Mouse (Mus musculus): ENCODE measurements around the gene Timp3. TPM values are rescaled to one million over a fixed set of nuclear protein-coding genes. Genes with fewer than 3 reads are reported as not detected.

Timp3 gene
- polyA plus RNA-seq, 1 experiment from 2014 or later: 21.1 TPM

GRCm38 (mm10) chr10:86301593-86302317 lies 1.6 kb downstream of the Timp3 start:
- no peaks in the 10 kb centered on the region for H3K9me3 ChIP-seq (ENCODE audit: control insufficient read depth, low read length)
- ATAC-seq (replicated peaks; ENCODE audit: low FRiP score) (no peak), DNase-seq (ENCODE audit: low spot score) (no peak)
- H3K4me1 ChIP-seq (replicated peaks; ENCODE audit: control insufficient read depth, insufficient read depth, low read length): peaks cover 14% of the 10 kb centered on the region
- WGBS: 33% methylated on average over 4 of the region's 4 CpGs
- peak overlapping the region; percentile 62; the same call in 1 of the 2 replicates for H3K9ac ChIP-seq (ENCODE audit: low read length)
- H3K4me2 ChIP-seq (ENCODE audit: low read depth, low read length, severe bottlenecking): peak overlapping the region; percentile 96
- peak overlapping the region; percentile 46 for H3K4me3 ChIP-seq (ENCODE audit: low read depth, low read length)
- H3K27ac ChIP-seq (ENCODE audit: low read depth, low read length): no peak overlapping the region
- H3K27me3 ChIP-seq (ENCODE audit: control insufficient read depth, insufficient read depth, low read length): peaks cover 2% of the 10 kb centered on the region; the same call in 1 of the 2 replicates
- no peaks in the 10 kb centered on the region for H3K36me3 ChIP-seq (ENCODE audit: control insufficient read depth, insufficient read depth, low read length)

- H3K4me1 ChIP-seq (replicated peaks; ENCODE audit: control insufficient read depth, insufficient read depth, low read length): peaks cover 14% of the 10 kb centered on the region
- ATAC-seq (replicated peaks; ENCODE audit: low FRiP score) (no peak), DNase-seq (ENCODE audit: low spot score) (no peak)
- H3K4me2 ChIP-seq (ENCODE audit: low read depth, low read length, severe bottlenecking): peak overlapping the region; percentile 96; the same call in 1 of the 2 replicates
- H3K9me3 ChIP-seq (ENCODE audit: control insufficient read depth, low read length): no peaks in the 10 kb centered on the region
- no peak overlapping the region for H3K9ac ChIP-seq (ENCODE audit: low read length)
- no peaks in the 10 kb centered on the region for H3K36me3 ChIP-seq (ENCODE audit: control insufficient read depth, insufficient read depth, low read length)
- H3K27ac ChIP-seq (ENCODE audit: low read depth, low read length): no peak overlapping the region
- 64% methylated on average over 4 of the region's 4 CpGs for WGBS
- peaks cover 2% of the 10 kb centered on the region; the same call in 1 of the 2 replicates for H3K27me3 ChIP-seq (ENCODE audit: control insufficient read depth, insufficient read depth, low read length)
- H3K4me3 ChIP-seq (ENCODE audit: low read depth, low read length): 0 out of 2 replicates have a peak overlapping the region, but pooled peaks have one; percentile 46
These were observed 2.1 kb downstream of the Timp3 start for GRCm38 (mm10) chr10:86302318-86302648.

- no peak overlapping the region for H3K9ac ChIP-seq (ENCODE audit: low read length)
- peak; percentile 74 for DNase-seq (ENCODE audit: low spot score)
These were observed 2.8 kb downstream of the Timp3 start for GRCm38 (mm10) chr10:86302761-86303494.

GRCm38 (mm10) chr10:86303495-86303876 lies 3.3 kb downstream of the Timp3 start:
- ATAC-seq (replicated peaks; ENCODE audit: low FRiP score) (no peak), DNase-seq (ENCODE audit: low spot score) (no peak)
- Histone ChIP-seq H3K4me1 (replicated peaks; ENCODE audit: control insufficient read depth, insufficient read depth, low read length) (peaks cover 14% of the 10 kb centered on the region), H3K9ac (ENCODE audit: low read length) (no peak overlapping the region), H3K36me3 (ENCODE audit: control insufficient read depth, insufficient read depth, low read length) (no peaks in the 10 kb centered on the region), H3K27me3 (ENCODE audit: control insufficient read depth, insufficient read depth, low read length) (peaks cover 2% of the 10 kb centered on the region; the same call in 1 of the 2 replicates), H3K4me2 (ENCODE audit: low read depth, low read length, severe bottlenecking) (no peak overlapping the region), H3K27ac (ENCODE audit: low read depth, low read length) (no peak overlapping the region), H3K4me3 (ENCODE audit: low read depth, low read length) (no peak overlapping the region), H3K9me3 (ENCODE audit: control insufficient read depth, low read length) (no peaks in the 10 kb centered on the region)
- 62% methylated on average over 2 of the region's 2 CpGs for WGBS

More at GRCm38 (mm10) chr10:86302761-86303494, 2.8 kb downstream of the Timp3 start:
- Histone ChIP-seq H3K9me3 (ENCODE audit: control insufficient read depth, low read length) (no peaks in the 10 kb centered on the region), H3K27me3 (ENCODE audit: control insufficient read depth, insufficient read depth, low read length) (peaks cover 2% of the 10 kb centered on the region; the same call in 1 of the 2 replicates), H3K4me3 (ENCODE audit: low read depth, low read length) (no peak overlapping the region), H3K27ac (ENCODE audit: low read depth, low read length) (no peak overlapping the region), H3K36me3 (ENCODE audit: control insufficient read depth, insufficient read depth, low read length) (no peaks in the 10 kb centered on the region), H3K4me1 (replicated peaks; ENCODE audit: control insufficient read depth, insufficient read depth, low read length) (peaks cover 14% of the 10 kb centered on the region), H3K4me2 (ENCODE audit: low read depth, low read length, severe bottlenecking) (no peak overlapping the region)
- ATAC-seq (replicated peaks; ENCODE audit: low FRiP score): no peak
- 24% methylated on average over 8 of the region's 8 CpGs for WGBS

- Histone ChIP-seq H3K27me3 (ENCODE audit: control insufficient read depth, insufficient read depth, low read length) (peaks cover 2% of the 10 kb centered on the region; the same call in 1 of the 2 replicates), H3K27ac (ENCODE audit: low read depth, low read length) (no peak overlapping the region), H3K9ac (ENCODE audit: low read length) (no peak overlapping the region), H3K9me3 (ENCODE audit: control insufficient read depth, low read length) (no peaks in the 10 kb centered on the region), H3K36me3 (ENCODE audit: control insufficient read depth, insufficient read depth, low read length) (no peaks in the 10 kb centered on the region), H3K4me1 (replicated peaks; ENCODE audit: control insufficient read depth, insufficient read depth, low read length) (peaks cover 14% of the 10 kb centered on the region), H3K4me3 (ENCODE audit: low read depth, low read length) (no peak overlapping the region), H3K4me2 (ENCODE audit: low read depth, low read length, severe bottlenecking) (no peak overlapping the region)
- ATAC-seq (replicated peaks; ENCODE audit: low FRiP score) (no peak), DNase-seq (ENCODE audit: low spot score) (no peak)
- 0% methylated on average over 2 of the region's 2 CpGs for WGBS
These were observed 4.4 kb downstream of the Timp3 start for GRCm38 (mm10) chr10:86304583-86304982.

GRCm38 (mm10) chr10:86307235-86307634 lies 7.1 kb downstream of the Timp3 start:
- WGBS: 93% methylated on average over 4 of the region's 4 CpGs

GRCm38 (mm10) chr10:86310527-86310926 lies 10.4 kb downstream of the Timp3 start:
- H3K4me3 ChIP-seq (ENCODE audit: low read depth, low read length): no peak overlapping the region
- H3K4me2 ChIP-seq (ENCODE audit: low read depth, low read length, severe bottlenecking): no peak overlapping the region
- H3K27ac ChIP-seq (ENCODE audit: low read depth, low read length): no peak overlapping the region
- 80% methylated on average over 6 of the region's 6 CpGs for WGBS
- no peaks in the 10 kb centered on the region for H3K27me3 ChIP-seq (ENCODE audit: control insufficient read depth, insufficient read depth, low read length)
- no peaks in the 10 kb centered on the region for H3K9me3 ChIP-seq (ENCODE audit: control insufficient read depth, low read length)
- no peak overlapping the region for H3K9ac ChIP-seq (ENCODE audit: low read length)
- no peak for ATAC-seq (replicated peaks; ENCODE audit: low FRiP score)
- no peak for DNase-seq (ENCODE audit: low spot score)
- H3K4me1 ChIP-seq (replicated peaks; ENCODE audit: control insufficient read depth, insufficient read depth, low read length): 0 out of 2 replicates have a peak, but pooled peaks cover 2% of the 10 kb centered on the region
- no peaks in the 10 kb centered on the region for H3K36me3 ChIP-seq (ENCODE audit: control insufficient read depth, insufficient read depth, low read length)

More at GRCm38 (mm10) chr10:86307235-86307634, 7.1 kb downstream of the Timp3 start:
- H3K27ac ChIP-seq (ENCODE audit: low read depth, low read length): no peak overlapping the region
- H3K27me3 ChIP-seq (ENCODE audit: control insufficient read depth, insufficient read depth, low read length): no peaks in the 10 kb centered on the region
- no peaks in the 10 kb centered on the region for H3K9me3 ChIP-seq (ENCODE audit: control insufficient read depth, low read length)
- H3K4me1 ChIP-seq (replicated peaks; ENCODE audit: control insufficient read depth, insufficient read depth, low read length): peaks cover 5% of the 10 kb centered on the region; the same call in 1 of the 2 replicates
- DNase-seq (ENCODE audit: low spot score) (no peak), ATAC-seq (replicated peaks; ENCODE audit: low FRiP score) (no peak)
- H3K36me3 ChIP-seq (ENCODE audit: control insufficient read depth, insufficient read depth, low read length): no peaks in the 10 kb centered on the region
- H3K4me3 ChIP-seq (ENCODE audit: low read depth, low read length): no peak overlapping the region
- H3K9ac ChIP-seq (ENCODE audit: low read length): no peak overlapping the region
- no peak overlapping the region for H3K4me2 ChIP-seq (ENCODE audit: low read depth, low read length, severe bottlenecking)

GRCm38 (mm10) chr10:86312976-86313375 lies 12.8 kb downstream of the Timp3 start:
- Histone ChIP-seq H3K4me3 (ENCODE audit: low read depth, low read length) (no peak overlapping the region), H3K4me2 (ENCODE audit: low read depth, low read length, severe bottlenecking) (no peak overlapping the region), H3K27ac (ENCODE audit: low read depth, low read length) (no peak overlapping the region), H3K36me3 (ENCODE audit: control insufficient read depth, insufficient read depth, low read length) (no peaks in the 10 kb centered on the region), H3K4me1 (replicated peaks; ENCODE audit: control insufficient read depth, insufficient read depth, low read length) (no peaks in the 10 kb centered on the region), H3K9me3 (ENCODE audit: control insufficient read depth, low read length) (no peaks in the 10 kb centered on the region), H3K27me3 (ENCODE audit: control insufficient read depth, insufficient read depth, low read length) (no peaks in the 10 kb centered on the region), H3K9ac (ENCODE audit: low read length) (no peak overlapping the region)
- 88% methylated on average over 3 of the region's 3 CpGs for WGBS
- no peak for DNase-seq (ENCODE audit: low spot score)
- no peak for ATAC-seq (replicated peaks; ENCODE audit: low FRiP score)
